Mouse (Mus musculus): ENCODE measurements around the gene Vsnl1. TPM values are rescaled to one million over a fixed set of nuclear protein-coding genes. Genes with fewer than 3 reads are reported as not detected.

The Vsnl1 gene
- total RNA-seq, 2 experiments from 2014 or later, result not detected

GRCm38 (mm10) chr12:11389141-11389540 is 47.3 kb downstream of the Vsnl1 start:
- ATAC-seq (ENCODE audit: poor library complexity, severe bottlenecking), result no peak

- no peak for ATAC-seq (ENCODE audit: poor library complexity, severe bottlenecking)
Observed at GRCm38 (mm10) chr12:11384754-11385153, 51.7 kb downstream of the Vsnl1 start.

DNA sequence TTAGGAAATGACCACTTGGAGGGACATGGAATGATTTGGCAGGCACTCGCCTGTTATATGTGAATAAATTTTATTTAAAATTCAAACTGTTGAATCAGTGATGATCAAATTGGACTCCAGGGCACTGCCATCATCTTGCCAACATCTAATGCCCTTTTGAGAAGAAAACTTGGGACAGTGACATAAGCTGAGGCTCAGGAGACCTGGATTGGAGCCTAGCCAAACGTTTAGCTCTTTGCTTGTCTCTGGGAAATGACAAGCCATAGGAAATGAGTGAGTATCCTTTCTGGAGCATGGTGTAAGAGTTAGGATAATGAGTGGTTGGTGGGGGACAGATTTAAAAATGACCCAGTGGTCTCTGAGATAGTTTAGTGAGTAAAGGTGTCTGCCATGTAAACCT is 57.0 kb downstream of the Vsnl1 start:
- no peak for ATAC-seq (ENCODE audit: poor library complexity, severe bottlenecking)

GRCm38 (mm10) chr12:11370056-11370455 is 66.4 kb downstream of the Vsnl1 start:
- no peak for ATAC-seq (ENCODE audit: poor library complexity, severe bottlenecking)

GRCm38 (mm10) chr12:11367099-11367765 is 69.2 kb downstream of the Vsnl1 start:
- ATAC-seq (ENCODE audit: poor library complexity, severe bottlenecking), result no peak

DNA sequence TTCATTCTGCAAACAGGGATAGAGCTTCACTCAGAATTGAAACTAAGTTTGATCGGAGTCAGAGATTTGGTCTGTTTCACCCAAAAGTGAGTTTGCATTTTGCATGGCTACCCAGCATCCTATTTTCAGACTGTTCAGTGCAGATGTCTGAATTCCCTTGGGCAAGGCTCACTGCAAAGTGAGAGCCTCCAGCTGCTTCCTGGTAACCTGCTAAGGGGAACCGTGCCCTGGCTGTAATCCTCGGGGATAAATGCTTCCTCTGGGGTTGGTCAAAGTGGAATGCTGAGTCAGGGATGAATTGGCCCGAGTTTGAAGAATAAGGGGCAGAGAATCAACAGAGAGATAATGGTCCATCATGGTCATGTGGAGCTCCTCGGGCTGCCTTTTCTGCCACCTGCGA is 71.5 kb downstream of the Vsnl1 start:
- no peak for ATAC-seq (ENCODE audit: poor library complexity, severe bottlenecking)

DNA sequence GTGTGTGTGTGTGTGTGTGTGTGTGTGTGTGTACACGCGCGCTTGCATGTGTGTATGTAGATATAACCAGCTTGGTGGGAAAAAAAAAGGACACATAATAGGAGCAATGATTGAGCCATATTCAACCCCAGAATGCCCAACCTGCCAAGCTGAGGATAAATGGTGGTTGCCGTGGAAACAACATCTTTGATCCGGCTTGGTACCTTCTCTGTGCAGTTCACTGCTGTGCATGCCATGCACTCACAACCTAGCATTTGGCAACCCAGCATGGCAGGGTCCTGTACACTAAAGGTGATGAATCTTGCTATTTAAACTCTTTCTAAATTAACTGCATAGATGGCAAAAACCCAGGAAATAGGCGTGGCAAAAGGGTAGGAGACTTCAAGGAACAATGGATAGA is 74.0 kb downstream of the Vsnl1 start:
- ATAC-seq (ENCODE audit: poor library complexity, severe bottlenecking), result no peak

GRCm38 (mm10) chr12:11350895-11351294 is 85.5 kb downstream of the Vsnl1 start:
- peak; percentile 45; the same call in 1 of the 2 replicates for ATAC-seq (ENCODE audit: poor library complexity, severe bottlenecking)

GRCm38 (mm10) chr12:11349870-11350269 is 86.5 kb downstream of the Vsnl1 start:
- ATAC-seq (ENCODE audit: poor library complexity, severe bottlenecking), result no peak

- no peak for ATAC-seq (ENCODE audit: poor library complexity, severe bottlenecking)
Observed at GRCm38 (mm10) chr12:11348423-11348822, 88.0 kb downstream of the Vsnl1 start.

DNA sequence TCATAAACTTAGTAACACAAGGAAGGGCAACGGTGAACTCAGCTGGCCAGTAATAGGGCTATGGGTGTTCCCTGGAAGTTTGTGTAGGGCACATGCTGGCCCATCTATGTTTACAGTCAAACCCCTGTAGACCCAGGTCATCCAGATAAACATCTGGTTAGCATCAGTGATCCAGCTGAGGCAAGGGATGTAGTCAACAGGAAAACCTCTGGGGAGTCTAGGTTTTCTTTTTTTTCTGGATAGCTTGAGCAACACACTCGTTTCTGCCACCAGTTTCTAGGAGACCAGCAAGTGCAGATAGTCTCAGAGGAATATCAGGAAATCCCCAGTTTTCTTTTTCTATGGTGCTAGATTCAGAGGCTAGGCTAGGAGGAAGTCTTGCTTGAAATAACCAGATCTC is 90.5 kb downstream of the Vsnl1 start:
- no peak for ATAC-seq (ENCODE audit: poor library complexity, severe bottlenecking)

DNA sequence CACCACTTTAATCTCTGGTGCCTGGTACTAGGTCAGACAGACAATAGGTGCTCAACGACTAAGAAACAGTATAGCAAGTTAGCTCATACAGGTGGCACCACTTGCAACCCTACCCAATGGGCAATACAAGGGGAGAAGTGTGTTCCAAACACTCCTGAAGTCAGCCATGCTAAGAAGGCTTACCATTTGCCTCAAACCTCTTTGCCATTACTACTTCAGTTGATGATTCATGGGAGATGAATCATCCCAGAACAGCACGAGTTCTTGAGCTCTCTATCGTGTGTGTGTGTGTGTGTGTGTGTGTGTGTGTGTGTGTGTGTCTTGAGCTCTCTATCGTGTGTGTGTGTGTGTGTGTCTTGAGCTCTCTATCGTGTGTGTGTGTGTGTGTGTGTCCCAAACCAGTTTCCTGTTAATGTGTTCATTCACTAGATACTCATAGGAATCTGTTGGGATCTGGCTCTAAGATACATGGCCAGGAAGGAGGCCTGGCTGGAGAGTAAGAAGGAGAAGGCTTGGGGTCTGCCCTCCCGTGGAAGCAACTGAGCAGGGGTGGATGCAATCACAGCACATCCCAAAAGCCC is 94.3 kb downstream of the Vsnl1 start:
- ATAC-seq (ENCODE audit: poor library complexity, severe bottlenecking), result no peak

- peak; percentile 38; the same call in 1 of the 2 replicates for ATAC-seq (ENCODE audit: poor library complexity, severe bottlenecking)
Observed at GRCm38 (mm10) chr12:11338251-11338650, 98.2 kb downstream of the Vsnl1 start.

GRCm38 (mm10) chr12:11336845-11337244 is 99.6 kb downstream of the Vsnl1 start:
- ATAC-seq (ENCODE audit: poor library complexity, severe bottlenecking), result peak; percentile 87

DNA sequence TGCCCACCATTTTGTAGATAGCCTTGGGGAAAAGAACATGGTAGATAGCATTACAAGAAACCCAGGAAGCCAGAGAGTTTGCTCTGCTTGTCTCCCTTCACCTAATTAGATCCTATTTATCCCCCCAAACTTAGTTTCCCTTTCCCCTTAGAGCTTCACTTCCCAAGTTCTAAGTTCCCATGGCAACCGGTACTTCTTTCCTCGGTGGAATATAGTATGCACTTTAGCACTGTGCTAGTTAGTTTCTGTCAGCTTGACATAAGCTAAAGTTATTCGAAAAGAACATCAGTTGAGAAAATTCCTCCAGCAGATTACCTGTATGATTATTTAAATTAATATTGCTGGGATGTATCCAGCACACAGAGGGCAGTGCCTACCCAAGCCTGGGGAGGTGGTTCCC is 109.9 kb downstream of the Vsnl1 start:
- no peak for ATAC-seq (ENCODE audit: poor library complexity, severe bottlenecking)

DNA sequence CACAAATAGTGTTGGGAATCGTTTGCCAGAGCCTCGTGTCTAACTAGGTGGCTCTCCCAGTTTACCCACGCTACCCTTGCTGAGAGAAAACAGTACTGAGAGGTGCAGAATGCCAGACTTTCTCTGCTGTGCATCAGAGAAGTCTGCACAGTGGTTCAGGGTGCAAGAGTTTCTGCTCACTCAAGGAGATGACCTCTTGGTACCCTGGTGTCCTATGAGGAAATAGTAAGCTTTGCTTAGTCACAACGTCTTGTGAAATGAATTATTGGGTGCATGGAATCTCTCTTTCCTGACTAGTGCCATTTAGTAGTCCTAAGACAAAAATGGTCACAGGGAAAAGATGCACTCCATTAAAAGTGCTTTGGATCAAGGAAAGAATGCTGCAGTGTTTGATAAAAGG is 111.9 kb downstream of the Vsnl1 start:
- peak; percentile 82 for ATAC-seq (ENCODE audit: poor library complexity, severe bottlenecking)

- ATAC-seq (ENCODE audit: poor library complexity, severe bottlenecking), result peak; percentile 77
Observed at GRCm38 (mm10) chr12:11317671-11318070, 118.7 kb downstream of the Vsnl1 start.

DNA sequence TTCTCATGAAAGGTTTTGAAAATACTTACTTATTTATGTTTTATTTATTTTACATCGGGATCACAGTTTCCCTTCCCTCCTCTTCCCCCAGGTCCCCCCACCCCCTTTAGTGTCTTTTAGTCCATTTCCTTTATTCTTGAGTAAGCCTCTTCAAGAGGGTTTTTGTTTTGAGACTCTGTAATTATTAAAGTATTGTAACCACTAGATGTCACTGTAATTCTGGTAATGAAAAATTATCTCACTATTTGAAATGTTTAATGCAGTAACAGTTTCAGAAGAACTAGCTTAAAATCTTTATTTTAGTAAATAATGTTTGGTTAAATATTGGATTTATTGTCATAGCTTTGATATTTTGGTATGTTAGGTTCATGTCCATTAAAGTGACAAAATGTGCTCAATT is 122.6 kb downstream of the Vsnl1 start:
- ATAC-seq (ENCODE audit: poor library complexity, severe bottlenecking), result no peak

DNA sequence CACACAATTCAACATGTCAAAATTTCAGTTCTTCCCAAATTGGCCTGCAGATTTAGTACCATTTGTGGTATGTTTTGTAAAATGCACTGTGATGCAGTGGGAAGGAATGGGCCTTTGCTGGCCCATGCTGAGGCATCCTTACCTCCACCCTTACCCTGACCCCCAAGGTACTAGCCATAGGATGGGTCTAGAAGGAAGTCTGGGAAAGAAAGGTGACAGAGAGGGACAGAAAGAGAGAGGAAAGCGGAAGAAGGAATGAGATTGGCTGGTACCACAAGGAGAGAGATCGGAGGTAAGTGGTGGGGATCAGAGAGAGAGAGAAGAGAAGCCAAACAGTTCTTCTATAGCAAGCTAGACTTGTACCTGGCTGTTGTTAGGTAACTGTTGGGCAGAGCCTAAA is 125.3 kb downstream of the Vsnl1 start:
- ATAC-seq (ENCODE audit: poor library complexity, severe bottlenecking), result no peak

- ATAC-seq (ENCODE audit: poor library complexity, severe bottlenecking), result no peak
Observed at GRCm38 (mm10) chr12:11306753-11307645, 129.4 kb downstream of the Vsnl1 start.

GRCm38 (mm10) chr12:11300858-11301257 is 135.6 kb downstream of the Vsnl1 start:
- ATAC-seq (ENCODE audit: poor library complexity, severe bottlenecking), result no peak

- no peak for ATAC-seq (ENCODE audit: poor library complexity, severe bottlenecking)
Observed at GRCm38 (mm10) chr12:11286382-11286781, 150.0 kb downstream of the Vsnl1 start.

Data from megakaryocyte, adult 5-6 weeks (primary cell).